Mouse (Mus musculus) kidney, postnatal 0 days (tissue): ENCODE results near the gene Gm42957. TPM values are rescaled to one million over a fixed set of nuclear protein-coding genes. Genes with fewer than 3 reads are reported as not detected.
A peak's percentile ranks its signal among the peaks of the same experiment; 100 is the strongest.
"Not testable (repeated sequence)": the region's sequence is repeated elsewhere in the genome, so short reads cannot be mapped to it uniquely, and the experiment has no call there.

Source experiments
- ATAC-seq: fragments of 200-750 bp; cut with Nextera tagmentation; replicated peaks from 2 replicates; pipeline ENCODE4 v1.8.0; 2017; ENCODE audit warnings: low read depth, moderate number of reproducible peaks, moderate TSS enrichment, moderate library complexity; ENCODE audit not compliant: low FRiP score
- DNase-seq: peaks from one replicate; pipeline ENCODE4 v3.0.0-alpha.2; 2016; ENCODE audit warnings: low spot score
- H3K27ac ChIP-seq: fragments of 300-500 bp; sonication (generic); 2 replicates; pipeline ENCODE4 v1.5.1; 2014; ENCODE audit warnings: mild to moderate bottlenecking
- H3K27me3 ChIP-seq: fragments of 300-500 bp; sonication (generic); 2 replicates; pipeline ENCODE4 v1.6.1; 2014; ENCODE audit warnings: low read length, mixed read lengths; ENCODE audit not compliant: insufficient read depth
- H3K36me3 ChIP-seq: fragments of 300-500 bp; sonication (generic); 2 replicates; pipeline ENCODE4 v1.6.1; 2014; ENCODE audit warnings: low read length, mixed read lengths; ENCODE audit not compliant: insufficient read depth
- H3K4me1 ChIP-seq: fragments of 300-500 bp; sonication (generic); replicated peaks from 2 replicates; pipeline ENCODE4 v1.6.1; 2014; ENCODE audit warnings: antibody characterized with exemption, low read length, mixed read lengths; ENCODE audit not compliant: insufficient read depth
- H3K4me2 ChIP-seq: fragments of 300-500 bp; sonication (generic); 2 replicates; pipeline ENCODE4 v1.6.1; 2014; ENCODE audit warnings: mild to moderate bottlenecking, low read length, moderate library complexity, mixed read lengths
- H3K4me3 ChIP-seq: fragments of 300-500 bp; sonication (generic); replicated peaks from 2 replicates; pipeline ENCODE4 v1.5.1; 2014; ENCODE audit warnings: low read depth, low read length
- H3K9ac ChIP-seq: fragments of 300-500 bp; sonication (generic); 2 replicates; pipeline ENCODE4 v1.6.1; 2014; ENCODE audit warnings: low read depth, low read length
- H3K9me3 ChIP-seq: fragments of 300-500 bp; sonication (generic); replicated peaks from 2 replicates; pipeline ENCODE4 v1.6.1; 2016; ENCODE audit warnings: low read length, inconsistent platforms, mixed read lengths
- CTCF ChIP-seq: IDR thresholded peaks from 2 replicates; pipeline ENCODE4 v1.5.1; 2016; ENCODE audit warnings: antibody characterized with exemption, low read depth, mild to moderate bottlenecking, moderate library complexity
- WGBS: fragments of 180-500 bp; shearing (Covaris S2); extraction: QIAGEN DNeasy Blood & Tissue Kit; methylation state at CpG from one replicate; pipeline ENCODE4 v1.1.7; 2014; 5-methylcytosine and 5-hydroxymethylcytosine counted together
- polyA plus RNA-seq: library from polyadenylated mRNA; unstranded; fragments of >200 nt; fragmentation: Nextera tagmentation; extraction: Ambion mirVana; gene quantifications from 2 replicates; pipeline ENCODE4 v1.2.1, GENCODE M21; 2015

The Gm42957 gene
- polyA plus RNA-seq, 1 experiment from 2014 or later: not detected

DNA sequence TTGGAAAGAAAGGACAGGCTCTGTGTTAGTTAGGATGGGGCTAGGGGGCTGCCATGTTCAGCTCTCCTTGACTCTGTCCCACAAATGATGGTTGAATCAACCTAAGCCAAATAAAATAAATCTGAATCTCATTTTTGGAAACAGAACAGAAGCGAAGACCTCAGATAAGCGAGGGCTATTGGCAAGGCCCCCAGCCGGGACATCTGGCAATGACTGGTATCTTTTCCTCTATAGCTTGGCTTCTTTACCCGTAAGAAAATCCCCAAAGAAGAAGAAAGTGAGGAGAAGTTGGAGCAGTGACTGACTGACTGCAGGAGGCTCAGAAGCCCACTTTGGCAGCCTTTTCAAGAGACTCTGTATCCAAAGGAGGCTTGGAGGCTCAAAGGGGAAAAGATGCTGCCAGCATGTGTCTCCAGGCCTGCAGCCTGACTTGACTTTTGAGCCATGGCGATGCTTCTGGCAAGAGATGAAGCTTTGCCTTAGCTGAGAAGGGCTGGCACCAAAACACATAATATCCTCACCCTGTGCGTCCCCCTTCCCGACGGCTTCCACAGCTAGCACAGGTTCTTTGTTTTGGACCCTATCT, 27.6 kb downstream of the Gm42957 start:
- H3K4me3 ChIP-seq: no peak overlapping the region
- no peak overlapping the region for H3K27ac ChIP-seq
- no peaks in the 10 kb centered on the region for H3K9me3 ChIP-seq
- WGBS: 49% methylated on average over 8 of the region's 8 CpGs
- ATAC-seq: no peak
- DNase-seq: no peak
- peak overlapping the region; percentile 49; the same call in 1 of the 2 replicates for H3K4me2 ChIP-seq
- TF ChIP-seq CTCF: no peak
- no peaks in the 10 kb centered on the region for H3K27me3 ChIP-seq
- H3K36me3 ChIP-seq: no peaks in the 10 kb centered on the region
- H3K4me1 ChIP-seq: 0 out of 2 replicates have a peak, but pooled peaks cover 3% of the 10 kb centered on the region
- H3K9ac ChIP-seq: no peak overlapping the region

DNA sequence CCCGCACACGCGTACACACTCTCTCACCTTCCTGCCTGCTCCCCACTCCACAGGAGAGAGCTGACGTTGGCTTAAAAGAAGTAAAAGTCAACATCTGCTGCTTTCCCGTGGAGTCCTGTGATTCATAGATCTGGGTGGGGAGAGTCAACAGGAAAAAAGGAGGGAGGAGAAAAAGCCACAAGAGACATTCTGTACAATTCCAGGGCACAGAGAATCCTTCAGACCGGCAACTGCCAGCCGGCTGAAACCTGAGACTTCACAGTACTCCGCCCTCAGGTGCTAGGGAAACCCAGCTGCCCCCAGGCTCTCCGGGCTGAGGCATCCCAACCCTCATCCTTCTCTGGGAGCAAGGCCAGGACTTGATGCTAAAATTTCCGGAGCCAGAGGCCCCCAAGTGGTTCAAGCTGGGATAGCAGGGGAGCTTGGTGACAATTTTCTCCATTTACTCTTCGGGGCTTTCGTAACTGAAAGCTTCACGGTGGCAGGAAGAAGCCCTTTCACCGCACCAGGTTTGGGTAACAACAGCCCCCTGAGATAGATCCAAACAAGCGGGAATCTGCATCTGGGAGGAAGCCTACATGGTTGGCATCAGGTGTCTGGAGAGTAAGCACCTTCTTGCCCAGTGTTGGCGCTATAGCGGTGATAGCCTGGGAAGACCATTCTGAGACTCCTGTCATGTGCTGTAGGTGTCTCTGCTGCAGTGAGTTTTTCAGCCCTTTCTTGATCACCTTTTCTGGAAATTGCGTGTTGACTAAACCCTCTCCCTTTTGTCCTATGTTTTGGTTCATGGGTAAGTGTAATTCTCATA, 28.4 kb downstream of the Gm42957 start:
- no peaks in the 10 kb centered on the region for H3K36me3 ChIP-seq
- H3K27ac ChIP-seq: no peak overlapping the region
- 4% methylated on average over 18 of the region's 18 CpGs for WGBS
- H3K4me1 ChIP-seq: 0 out of 2 replicates have a peak, but pooled peaks cover 3% of the 10 kb centered on the region
- peak; percentile 92 for ATAC-seq
- TF ChIP-seq CTCF: peak; percentile 82
- peak; percentile 95 for DNase-seq
- H3K4me3 ChIP-seq: peak overlapping the region; percentile 11; the same call in 1 of the 2 replicates
- no peaks in the 10 kb centered on the region for H3K9me3 ChIP-seq
- peak overlapping the region; percentile 28; the same call in 1 of the 2 replicates for H3K9ac ChIP-seq
- peak overlapping the region; percentile 49 for H3K4me2 ChIP-seq
- H3K27me3 ChIP-seq: no peaks in the 10 kb centered on the region

GRCm38 (mm10) chr3:96665732-96666363, 30.6 kb downstream of the Gm42957 start:
- WGBS: 92% methylated on average over 7 of the region's 7 CpGs
- not testable (repeated sequence) for H3K9ac ChIP-seq, H3K4me1 ChIP-seq, H3K27ac ChIP-seq, H3K9me3 ChIP-seq, ATAC-seq, H3K36me3 ChIP-seq, DNase-seq, H3K27me3 ChIP-seq, H3K4me3 ChIP-seq, H3K4me2 ChIP-seq

DNA sequence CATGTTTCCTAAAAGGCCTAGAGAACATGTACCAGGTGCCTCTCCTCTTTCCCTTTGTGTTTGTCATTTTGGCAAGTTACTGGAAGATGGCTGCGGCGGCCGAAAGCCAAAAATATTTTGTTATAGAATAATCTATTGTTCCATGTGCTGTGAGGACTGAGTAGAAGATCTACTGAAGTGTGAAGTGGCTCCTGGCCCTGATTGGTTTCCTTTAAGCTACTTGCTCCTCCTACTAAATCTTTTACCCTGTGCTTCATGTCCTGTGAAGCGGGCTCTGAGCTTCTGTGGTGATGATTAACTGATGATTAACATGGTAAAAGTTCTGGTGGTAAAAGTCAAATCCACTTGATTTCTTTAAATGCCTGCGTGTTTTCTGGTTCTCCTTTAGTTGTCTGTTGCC, 31.6 kb downstream of the Gm42957 start:
- Histone ChIP-seq H3K4me3 (no peak overlapping the region), H3K4me1 (0 out of 2 replicates have a peak, but pooled peaks cover 3% of the 10 kb centered on the region), H3K36me3 (no peaks in the 10 kb centered on the region), H3K27ac (no peak overlapping the region), H3K4me2 (no peak overlapping the region), H3K9me3 (no peaks in the 10 kb centered on the region), H3K9ac (no peak overlapping the region), H3K27me3 (no peaks in the 10 kb centered on the region)
- DNase-seq (no peak), ATAC-seq (no peak)
- WGBS: 82% methylated on average over 5 of the region's 5 CpGs
- TF ChIP-seq CTCF: no peak

DNA sequence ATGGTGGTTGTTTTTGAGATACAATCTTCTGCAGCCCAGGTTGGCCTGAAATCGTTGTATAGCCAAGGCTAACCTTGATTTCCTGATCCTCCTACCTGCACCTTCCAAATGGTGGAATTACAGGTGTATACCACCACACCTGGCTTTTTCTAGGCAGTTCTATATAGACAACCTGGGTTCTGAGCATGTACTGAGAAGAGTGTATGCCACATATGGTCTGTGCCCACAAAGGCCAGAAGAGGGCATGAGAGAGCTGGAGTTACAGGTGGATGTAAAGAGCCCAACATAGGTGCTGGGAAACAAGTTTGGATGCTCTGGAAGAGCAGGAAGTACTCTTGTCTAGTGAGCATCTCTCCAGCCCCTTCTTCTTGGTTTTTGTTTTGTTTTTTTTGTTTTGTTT, 32.0 kb downstream of the Gm42957 start:
- Histone ChIP-seq H3K36me3 (no peaks in the 10 kb centered on the region), H3K27ac (no peak overlapping the region), H3K4me3 (no peak overlapping the region), H3K27me3 (no peaks in the 10 kb centered on the region), H3K4me1 (0 out of 2 replicates have a peak, but pooled peaks cover 3% of the 10 kb centered on the region), H3K9ac (no peak overlapping the region), H3K4me2 (no peak overlapping the region), H3K9me3 (no peaks in the 10 kb centered on the region)
- peak; percentile 45 for DNase-seq
- peak; percentile 67 for TF ChIP-seq CTCF
- 52% methylated on average over 1 of the region's 1 CpGs for WGBS
- no peak for ATAC-seq

- H3K27me3 ChIP-seq: no peaks in the 10 kb centered on the region
- no peak for TF ChIP-seq CTCF
- H3K36me3 ChIP-seq: no peaks in the 10 kb centered on the region
- WGBS: 90% methylated on average over 5 of the region's 5 CpGs
- no peak for DNase-seq
- H3K4me2 ChIP-seq: no peak overlapping the region
- H3K9ac ChIP-seq: no peak overlapping the region
- no peaks in the 10 kb centered on the region for H3K9me3 ChIP-seq
- H3K4me3 ChIP-seq: no peak overlapping the region
- no peak for ATAC-seq
- no peak overlapping the region for H3K27ac ChIP-seq
- H3K4me1 ChIP-seq: 0 out of 2 replicates have a peak, but pooled peaks cover 3% of the 10 kb centered on the region
Measured at GRCm38 (mm10) chr3:96668424-96669067, 33.3 kb downstream of the Gm42957 start.
